Mouse (Mus musculus) intestine, postnatal 0 days (tissue): ENCODE measurements around the gene Ubxn11. TPM values are rescaled to one million over a fixed set of nuclear protein-coding genes. Genes with fewer than 3 reads are reported as not detected.
A peak's percentile ranks its signal among the peaks of the same experiment; 100 is the strongest.

Experiments used
- ATAC-seq: fragments of 200-750 bp; cut with Nextera tagmentation; 2 replicates; pipeline ENCODE4 v1.8.0; 2017; ENCODE audit warnings: mild to moderate bottlenecking, moderate TSS enrichment, moderate library complexity
- H3K27ac ChIP-seq: fragments of 300-500 bp; sonication (generic); 2 replicates; pipeline ENCODE4 v1.5.1; 2014; ENCODE audit warnings: mild to moderate bottlenecking, low read depth, low read length, moderate library complexity
- H3K27me3 ChIP-seq: fragments of 300-500 bp; sonication (generic); replicated peaks from 2 replicates; pipeline ENCODE4 v1.6.1; 2014; ENCODE audit warnings: low read length, mixed read lengths; ENCODE audit not compliant: control insufficient read depth, insufficient read depth
- H3K36me3 ChIP-seq: fragments of 300-500 bp; sonication (generic); 2 replicates; pipeline ENCODE4 v1.6.1; 2014; ENCODE audit warnings: mild to moderate bottlenecking, moderate library complexity; ENCODE audit not compliant: control insufficient read depth, insufficient read depth
- H3K4me1 ChIP-seq: fragments of 300-500 bp; sonication (generic); replicated peaks from 2 replicates; pipeline ENCODE4 v1.6.1; 2014; ENCODE audit warnings: antibody characterized with exemption, low read length, mixed read lengths; ENCODE audit not compliant: control insufficient read depth, insufficient read depth
- H3K4me2 ChIP-seq: fragments of 300-500 bp; sonication (generic); replicated peaks from 2 replicates; pipeline ENCODE4 v1.6.1; 2014; ENCODE audit warnings: low read depth, mild to moderate bottlenecking, moderate library complexity
- H3K4me3 ChIP-seq: fragments of 300-500 bp; sonication (generic); 2 replicates; pipeline ENCODE4 v1.5.1; 2014; ENCODE audit warnings: low read depth, low read length
- H3K9ac ChIP-seq: fragments of 300-500 bp; sonication (generic); 2 replicates; pipeline ENCODE4 v1.6.1; 2014; ENCODE audit warnings: mild to moderate bottlenecking, low read depth, low read length
- H3K9me3 ChIP-seq: fragments of 300-500 bp; sonication (generic); 2 replicates; pipeline ENCODE4 v1.6.1; 2016; ENCODE audit warnings: mixed run types; ENCODE audit not compliant: control insufficient read depth
- CTCF ChIP-seq: sonication (generic); IDR thresholded peaks from 2 replicates; pipeline ENCODE4 v1.5.1; 2016; ENCODE audit warnings: low read depth, mild to moderate bottlenecking, control low read depth, antibody characterized with exemption, moderate library complexity
- WGBS: fragments of 180-500 bp; shearing (Covaris S2); extraction: QIAGEN DNeasy Blood & Tissue Kit; methylation state at CpG from one replicate; pipeline ENCODE4 v1.1.7; 2014; 5-methylcytosine and 5-hydroxymethylcytosine counted together
- polyA plus RNA-seq: library from polyadenylated mRNA; unstranded; fragments of >200 nt; fragmentation: Nextera tagmentation; extraction: Ambion mirVana; gene quantifications from 2 replicates; pipeline ENCODE4 v1.2.1, GENCODE M21; 2015

The Ubxn11 gene
- polyA plus RNA-seq, 1 experiment from 2014 or later: 1.5 TPM

GRCm38 (mm10) chr4:134119644-134120043, 17.3 kb downstream of the Ubxn11 start:
- no peaks in the 10 kb centered on the region for H3K27me3 ChIP-seq
- no peaks in the 10 kb centered on the region for H3K9me3 ChIP-seq
- H3K36me3 ChIP-seq: no peaks in the 10 kb centered on the region
- H3K4me1 ChIP-seq: peaks cover 14% of the 10 kb centered on the region; the same call in 1 of the 2 replicates
- H3K4me3 ChIP-seq: no peak overlapping the region
- no peak for ATAC-seq
- 67% methylated on average over 9 of the region's 9 CpGs for WGBS
- TF ChIP-seq CTCF: peak; percentile 71
- H3K9ac ChIP-seq: no peak overlapping the region
- H3K27ac ChIP-seq: no peak overlapping the region
- H3K4me2 ChIP-seq: no peak overlapping the region

DNA sequence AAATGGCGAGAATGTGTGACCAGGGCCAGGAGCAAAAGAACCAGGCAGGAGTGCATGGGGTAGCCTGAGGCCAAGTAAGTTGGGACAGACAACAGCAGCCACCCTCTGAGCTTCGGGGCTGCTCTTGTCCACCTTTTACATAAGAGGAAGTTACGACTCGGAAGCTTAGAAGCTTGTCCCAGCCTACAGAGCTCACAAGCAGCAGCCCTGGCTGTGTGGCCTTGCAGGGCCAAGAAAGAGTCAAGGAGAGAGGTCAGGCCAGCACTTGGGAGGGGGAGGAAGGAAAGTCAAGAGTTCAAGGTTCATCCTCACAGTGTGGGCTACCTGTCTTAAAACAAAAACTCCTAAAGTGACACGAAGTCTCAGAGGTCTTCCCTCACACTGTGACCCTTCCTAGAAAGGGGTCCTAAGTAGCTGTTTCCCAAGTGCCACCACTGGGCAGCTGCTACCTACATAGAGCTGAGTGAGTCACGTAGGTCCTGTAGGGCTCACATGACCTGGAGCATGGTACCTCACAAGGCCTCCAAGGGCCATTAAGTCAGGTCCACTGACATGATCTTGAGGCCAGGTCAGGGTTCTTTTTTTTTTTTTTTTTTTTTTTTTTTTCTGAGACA, 17.9 kb downstream of the Ubxn11 start:
- ATAC-seq: 0 out of 2 replicates have a peak, but pooled peaks have one; percentile 14
- Histone ChIP-seq H3K4me1 (peaks cover 14% of the 10 kb centered on the region; the same call in 1 of the 2 replicates), H3K4me3 (no peak overlapping the region), H3K27ac (no peak overlapping the region), H3K4me2 (no peak overlapping the region), H3K9me3 (no peaks in the 10 kb centered on the region), H3K36me3 (no peaks in the 10 kb centered on the region), H3K9ac (no peak overlapping the region), H3K27me3 (no peaks in the 10 kb centered on the region)
- 75% methylated on average over 6 of the region's 6 CpGs for WGBS
- TF ChIP-seq CTCF: no peak

DNA sequence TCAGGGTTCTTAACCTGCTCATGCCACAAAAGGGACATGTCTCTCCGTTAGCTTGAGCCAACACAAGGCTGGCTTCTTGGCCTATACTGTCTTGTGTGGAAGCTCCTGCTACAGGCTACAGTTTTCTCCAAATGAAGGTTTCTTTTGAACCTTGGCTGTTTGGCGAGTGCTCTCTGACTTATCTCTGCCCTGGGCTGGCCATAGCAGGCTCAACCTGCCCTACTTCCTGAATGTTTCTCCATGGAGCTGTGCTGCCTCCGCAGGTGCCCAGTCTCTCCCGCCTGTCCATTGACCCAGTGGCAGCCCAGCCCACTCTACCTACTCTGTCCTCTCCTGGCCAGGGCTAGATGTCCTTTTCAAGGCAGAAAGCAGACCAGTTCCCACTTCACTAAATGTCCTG, 18.5 kb downstream of the Ubxn11 start:
- Histone ChIP-seq H3K4me3 (no peak overlapping the region), H3K9me3 (no peaks in the 10 kb centered on the region), H3K9ac (no peak overlapping the region), H3K4me2 (no peak overlapping the region), H3K27me3 (no peaks in the 10 kb centered on the region), H3K36me3 (no peaks in the 10 kb centered on the region), H3K4me1 (peaks cover 11% of the 10 kb centered on the region; the same call in 1 of the 2 replicates), H3K27ac (0 out of 2 replicates have a peak overlapping the region, but pooled peaks have one; percentile 15)
- 51% methylated on average over 4 of the region's 4 CpGs for WGBS
- no peak for TF ChIP-seq CTCF
- no peak for ATAC-seq

DNA sequence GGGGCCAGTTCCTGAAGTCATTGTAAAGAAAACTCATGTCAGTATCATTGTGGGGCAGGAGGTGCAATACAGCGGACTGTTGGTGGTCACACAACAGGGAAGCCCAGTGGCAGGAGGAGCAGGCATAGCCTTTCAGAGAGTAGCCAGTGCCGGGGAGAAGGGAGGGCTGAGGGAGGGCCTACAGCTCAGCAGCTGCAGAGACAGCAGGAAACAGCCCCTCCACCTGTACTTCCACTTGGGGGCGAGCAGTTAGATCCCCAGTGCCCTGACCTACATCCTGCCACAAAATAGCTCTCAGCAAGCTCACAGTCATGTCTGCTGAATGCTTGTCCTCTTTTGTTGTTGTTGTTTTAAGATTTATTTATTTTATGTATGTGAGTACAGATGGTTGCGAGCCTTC, 19.2 kb downstream of the Ubxn11 start:
- H3K27me3 ChIP-seq: no peaks in the 10 kb centered on the region
- peaks cover 4% of the 10 kb centered on the region; the same call in 1 of the 2 replicates for H3K36me3 ChIP-seq
- H3K4me2 ChIP-seq: no peak overlapping the region
- no peak overlapping the region for H3K9ac ChIP-seq
- no peak overlapping the region for H3K27ac ChIP-seq
- no peaks in the 10 kb centered on the region for H3K9me3 ChIP-seq
- WGBS: 59% methylated on average over 4 of the region's 4 CpGs
- no peak for TF ChIP-seq CTCF
- H3K4me1 ChIP-seq: peaks cover 10% of the 10 kb centered on the region; the same call in 1 of the 2 replicates
- no peak for ATAC-seq
- H3K4me3 ChIP-seq: no peak overlapping the region

- no peak for ATAC-seq
- Histone ChIP-seq H3K4me2 (no peak overlapping the region), H3K36me3 (peaks cover 4% of the 10 kb centered on the region; the same call in 1 of the 2 replicates), H3K9ac (no peak overlapping the region), H3K27me3 (no peaks in the 10 kb centered on the region), H3K27ac (no peak overlapping the region; the same call in 1 of the 2 replicates), H3K9me3 (no peaks in the 10 kb centered on the region), H3K4me1 (peaks cover 10% of the 10 kb centered on the region; the same call in 1 of the 2 replicates), H3K4me3 (no peak overlapping the region)
- TF ChIP-seq CTCF: no peak
- WGBS: 23% methylated on average over 3 of the region's 3 CpGs
Observed at GRCm38 (mm10) chr4:134122281-134122680, 19.9 kb downstream of the Ubxn11 start.

GRCm38 (mm10) chr4:134123147-134123546, 20.8 kb downstream of the Ubxn11 start:
- ATAC-seq: no peak
- Histone ChIP-seq H3K36me3 (peaks cover 4% of the 10 kb centered on the region; the same call in 1 of the 2 replicates), H3K4me3 (no peak overlapping the region), H3K4me1 (peaks cover 13% of the 10 kb centered on the region; the same call in 1 of the 2 replicates), H3K27me3 (no peaks in the 10 kb centered on the region), H3K27ac (no peak overlapping the region), H3K4me2 (no peak overlapping the region), H3K9me3 (no peaks in the 10 kb centered on the region), H3K9ac (no peak overlapping the region)
- no peak for TF ChIP-seq CTCF
- WGBS: 96% methylated on average over 6 of the region's 6 CpGs
